Mouse (Mus musculus): Measurements from ENCODE around the gene Capns1. TPM values are rescaled to one million over a fixed set of nuclear protein-coding genes. Genes with fewer than 3 reads are reported as not detected.
"Not testable (repeated sequence)": the region's sequence is repeated elsewhere in the genome, so short reads cannot be mapped to it uniquely, and the experiment has no call there.

Capns1 gene
- 356 and 427 TPM in 2 replicates for total RNA-seq (2014; rRNA removed; ENCODE audit: low replicate concordance)
- polyA plus RNA-seq (2015; fragmentation: Nextera tagmentation; extraction: Ambion mirVana) = 84.4 and 88.5 TPM in 2 replicates

GRCm38 (mm10) chr7:30198481-30198971 is at the start of gene Capns1:
Gene Capns1, minus strand, starts transcription at chr7:30198811.
- H3K36me3 ChIP-seq (replicated peaks; ENCODE audit: control insufficient read depth, insufficient read depth, low read length) = no peaks in the 10 kb centered on the region
- DNase-seq (ENCODE audit: low spot score) (peak; percentile 72), ATAC-seq (ENCODE audit: insufficient read depth, low read depth) (no peak)
- H3K27me3 ChIP-seq (ENCODE audit: control insufficient read depth, insufficient read depth, low read length) = no peaks in the 10 kb centered on the region
- no peak within 1 kb of the TSS for H3K27ac ChIP-seq (ENCODE audit: low read depth)
- H3K4me3 ChIP-seq (ENCODE audit: low read depth, low read length) = no peak within 1 kb of the TSS
- 0 out of 2 replicates have a peak, but pooled peaks cover 8% of the 10 kb centered on the region for H3K4me1 ChIP-seq (ENCODE audit: control insufficient read depth, insufficient read depth)
- H3K9ac ChIP-seq (replicated peaks; ENCODE audit: low read depth, low read length) = no peak within 1 kb of the TSS
- 8% methylated on average over 8 of the region's 8 CpGs for WGBS
- no peaks in the 10 kb centered on the region for H3K9me3 ChIP-seq (replicated peaks; ENCODE audit: control insufficient read depth, low read length)
- TF ChIP-seq EP300 (IDR thresholded peaks at IDR 0.05; ENCODE audit: low read depth) (no peak), CTCF (IDR thresholded peaks at IDR 0.05; ENCODE audit: low read depth) (peak; percentile 89)
- peak within 1 kb of the TSS; percentile 6; the same call in 1 of the 2 replicates for H3K4me2 ChIP-seq (ENCODE audit: low read depth, low read length)

- WGBS = 80% methylated on average over 3 of the region's 3 CpGs
- H3K4me2 ChIP-seq (ENCODE audit: low read depth, low read length); H3K9ac ChIP-seq (replicated peaks; ENCODE audit: low read depth, low read length); DNase-seq (ENCODE audit: low spot score); H3K4me3 ChIP-seq (ENCODE audit: low read depth, low read length); H3K27me3 ChIP-seq (ENCODE audit: control insufficient read depth, insufficient read depth, low read length); H3K9me3 ChIP-seq (replicated peaks; ENCODE audit: control insufficient read depth, low read length); H3K4me1 ChIP-seq (ENCODE audit: control insufficient read depth, insufficient read depth); H3K27ac ChIP-seq (ENCODE audit: low read depth); ATAC-seq (ENCODE audit: insufficient read depth, low read depth): not testable (repeated sequence)
- H3K36me3 ChIP-seq (replicated peaks; ENCODE audit: control insufficient read depth, insufficient read depth, low read length) = peaks cover 22% of the 10 kb centered on the region
Observed at GRCm38 (mm10) chr7:30237374-30237773, 38.8 kb upstream of the Capns1 start.

GRCm38 (mm10) chr7:30235625-30236024 is 37.0 kb upstream of the Capns1 start, which contains the start of gene Ovol3:
Gene Ovol3, minus strand, starts transcription at chr7:30235725.
- no peaks in the 10 kb centered on the region for H3K9me3 ChIP-seq (replicated peaks; ENCODE audit: control insufficient read depth, low read length)
- no peak for ATAC-seq (ENCODE audit: insufficient read depth, low read depth)
- no peak for TF ChIP-seq CTCF (IDR thresholded peaks at IDR 0.05; ENCODE audit: low read depth)
- no peak for TF ChIP-seq EP300 (IDR thresholded peaks at IDR 0.05; ENCODE audit: low read depth)
- no peak for DNase-seq (ENCODE audit: low spot score)
- 84% methylated on average over 4 of the region's 4 CpGs for WGBS
- H3K36me3 ChIP-seq (replicated peaks; ENCODE audit: control insufficient read depth, insufficient read depth, low read length) = peaks cover 9% of the 10 kb centered on the region
- H3K9ac ChIP-seq (replicated peaks; ENCODE audit: low read depth, low read length) = no peak within 1 kb of the TSS
- peaks cover 9% of the 10 kb centered on the region for H3K4me1 ChIP-seq (ENCODE audit: control insufficient read depth, insufficient read depth)
- H3K27me3 ChIP-seq (ENCODE audit: control insufficient read depth, insufficient read depth, low read length) = no peaks in the 10 kb centered on the region
- no peak within 1 kb of the TSS for H3K27ac ChIP-seq (ENCODE audit: low read depth)
- H3K4me2 ChIP-seq (ENCODE audit: low read depth, low read length) = no peak within 1 kb of the TSS
- no peak within 1 kb of the TSS for H3K4me3 ChIP-seq (ENCODE audit: low read depth, low read length)

- ATAC-seq (ENCODE audit: insufficient read depth, low read depth) (no peak), DNase-seq (ENCODE audit: low spot score) (no peak)
- Histone ChIP-seq H3K4me1 (ENCODE audit: control insufficient read depth, insufficient read depth) (peaks cover 9% of the 10 kb centered on the region), H3K27ac (ENCODE audit: low read depth) (no peak overlapping the region), H3K4me2 (ENCODE audit: low read depth, low read length) (no peak overlapping the region), H3K4me3 (ENCODE audit: low read depth, low read length) (no peak overlapping the region), H3K9ac (replicated peaks; ENCODE audit: low read depth, low read length) (no peak overlapping the region), H3K36me3 (replicated peaks; ENCODE audit: control insufficient read depth, insufficient read depth, low read length) (peaks cover 9% of the 10 kb centered on the region), H3K9me3 (replicated peaks; ENCODE audit: control insufficient read depth, low read length) (no peaks in the 10 kb centered on the region), H3K27me3 (ENCODE audit: control insufficient read depth, insufficient read depth, low read length) (no peaks in the 10 kb centered on the region)
- WGBS = 84% methylated on average over 8 of the region's 8 CpGs
- TF ChIP-seq CTCF (IDR thresholded peaks at IDR 0.05; ENCODE audit: low read depth) (no peak), EP300 (IDR thresholded peaks at IDR 0.05; ENCODE audit: low read depth) (no peak)
Observed at GRCm38 (mm10) chr7:30235091-30235490, 36.5 kb upstream of the Capns1 start.

- Histone ChIP-seq H3K4me2 (ENCODE audit: low read depth, low read length) (no peak overlapping the region), H3K27ac (ENCODE audit: low read depth) (no peak overlapping the region), H3K27me3 (ENCODE audit: control insufficient read depth, insufficient read depth, low read length) (no peaks in the 10 kb centered on the region), H3K4me1 (ENCODE audit: control insufficient read depth, insufficient read depth) (peaks cover 9% of the 10 kb centered on the region), H3K9me3 (replicated peaks; ENCODE audit: control insufficient read depth, low read length) (no peaks in the 10 kb centered on the region), H3K4me3 (ENCODE audit: low read depth, low read length) (no peak overlapping the region), H3K9ac (replicated peaks; ENCODE audit: low read depth, low read length) (no peak overlapping the region), H3K36me3 (replicated peaks; ENCODE audit: control insufficient read depth, insufficient read depth, low read length) (peaks cover 14% of the 10 kb centered on the region)
- ATAC-seq (ENCODE audit: insufficient read depth, low read depth) (no peak), DNase-seq (ENCODE audit: low spot score) (no peak)
- no peak for TF ChIP-seq CTCF (IDR thresholded peaks at IDR 0.05; ENCODE audit: low read depth)
- no peak for TF ChIP-seq EP300 (IDR thresholded peaks at IDR 0.05; ENCODE audit: low read depth)
- 90% methylated on average over 15 of the region's 15 CpGs for WGBS
Observed at GRCm38 (mm10) chr7:30234276-30234858, 35.8 kb upstream of the Capns1 start.

GRCm38 (mm10) chr7:30233387-30233786 is 34.8 kb upstream of the Capns1 start:
- ATAC-seq (ENCODE audit: insufficient read depth, low read depth) (no peak), DNase-seq (ENCODE audit: low spot score) (no peak)
- H3K27me3 ChIP-seq (ENCODE audit: control insufficient read depth, insufficient read depth, low read length) = no peaks in the 10 kb centered on the region
- H3K4me1 ChIP-seq (ENCODE audit: control insufficient read depth, insufficient read depth) = peaks cover 9% of the 10 kb centered on the region
- no peak overlapping the region for H3K9ac ChIP-seq (replicated peaks; ENCODE audit: low read depth, low read length)
- peaks cover 14% of the 10 kb centered on the region for H3K36me3 ChIP-seq (replicated peaks; ENCODE audit: control insufficient read depth, insufficient read depth, low read length)
- H3K9me3 ChIP-seq (replicated peaks; ENCODE audit: control insufficient read depth, low read length) = no peaks in the 10 kb centered on the region
- TF ChIP-seq EP300 (IDR thresholded peaks at IDR 0.05; ENCODE audit: low read depth) (no peak), CTCF (IDR thresholded peaks at IDR 0.05; ENCODE audit: low read depth) (no peak)
- H3K27ac ChIP-seq (ENCODE audit: low read depth) = no peak overlapping the region
- 87% methylated on average over 20 of the region's 20 CpGs for WGBS
- H3K4me3 ChIP-seq (ENCODE audit: low read depth, low read length) = no peak overlapping the region
- H3K4me2 ChIP-seq (ENCODE audit: low read depth, low read length) = no peak overlapping the region

All from heart, postnatal 0 days (tissue).